Mouse (Mus musculus): Measurements from ENCODE around the gene Rapgef4.

The Rapgef4 gene

DNA sequence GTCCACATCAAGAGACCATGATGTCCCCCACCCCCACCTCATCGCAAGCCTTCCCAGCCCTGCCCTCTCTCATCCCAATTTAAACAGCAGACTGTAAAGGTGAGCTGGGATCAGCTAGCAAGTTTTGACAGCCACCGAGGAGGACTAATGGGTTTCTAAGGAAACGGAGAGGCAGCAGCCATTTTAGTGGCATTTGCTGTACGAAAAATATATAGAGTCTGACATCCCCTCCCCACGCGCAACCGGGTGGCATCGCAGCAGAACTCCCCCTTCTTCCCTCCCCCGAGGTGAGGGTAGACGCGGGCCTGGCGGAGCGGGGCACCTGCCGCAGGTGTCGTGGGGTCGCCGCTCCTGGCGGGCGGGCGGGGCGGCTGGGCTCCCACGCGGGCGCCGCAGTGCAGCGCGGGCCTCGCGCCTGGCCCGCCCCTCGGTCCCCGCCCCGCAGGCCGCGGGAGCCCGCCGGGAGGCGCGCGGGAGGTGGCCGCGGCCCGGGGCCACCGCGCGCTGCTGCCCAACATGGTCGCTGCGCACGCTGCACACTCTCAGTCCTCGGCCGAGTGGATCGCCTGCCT is at the start of gene Rapgef4:
Gene Rapgef4 (plus strand): TSS at position 470 of the 572 bp plus-strand sequence.
- no peak for DNase-seq (ENCODE audit: low read depth, low spot score)

DNA sequence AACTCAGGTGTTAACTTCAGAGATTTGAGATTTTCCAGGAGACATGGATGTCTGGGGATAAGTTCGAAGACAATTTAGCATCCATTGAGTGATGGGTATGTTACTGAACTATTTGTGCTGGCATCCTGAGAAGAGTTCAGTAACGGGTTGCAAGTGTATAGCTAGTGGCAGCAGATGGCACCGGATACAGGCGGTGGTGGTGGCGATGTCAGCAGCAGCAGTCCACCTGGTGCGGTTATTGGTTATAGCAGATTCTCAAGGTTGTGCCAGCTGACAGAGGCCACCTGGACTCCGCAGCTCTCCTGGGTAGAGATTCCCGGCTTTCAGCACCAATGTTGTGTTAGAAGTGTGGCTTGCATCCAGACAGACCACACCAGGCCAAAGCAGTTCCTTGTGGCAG is 47.0 kb upstream of the Rapgef4 start:
- no peak for DNase-seq (ENCODE audit: low read depth, low spot score)

DNA sequence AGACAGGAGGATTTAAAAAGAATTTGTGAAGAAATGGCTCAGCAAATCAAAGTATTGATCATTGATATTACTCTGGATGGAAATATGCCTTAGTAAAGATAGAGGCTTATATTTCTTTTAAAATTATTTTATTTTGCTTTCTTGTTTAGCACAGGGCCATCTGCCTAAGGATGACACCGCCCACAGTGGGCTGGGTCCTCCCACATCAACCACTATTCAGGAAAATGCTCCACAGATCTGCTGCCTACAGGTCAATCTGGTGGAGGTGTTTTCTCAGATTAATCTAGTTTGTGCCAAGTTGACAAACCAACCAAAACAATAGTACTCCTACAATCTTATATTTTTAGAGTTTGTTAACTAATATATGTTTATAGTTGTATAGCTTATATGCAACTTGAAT is 44.3 kb upstream of the Rapgef4 start:
- DNase-seq (ENCODE audit: low read depth, low spot score) = no peak

DNA sequence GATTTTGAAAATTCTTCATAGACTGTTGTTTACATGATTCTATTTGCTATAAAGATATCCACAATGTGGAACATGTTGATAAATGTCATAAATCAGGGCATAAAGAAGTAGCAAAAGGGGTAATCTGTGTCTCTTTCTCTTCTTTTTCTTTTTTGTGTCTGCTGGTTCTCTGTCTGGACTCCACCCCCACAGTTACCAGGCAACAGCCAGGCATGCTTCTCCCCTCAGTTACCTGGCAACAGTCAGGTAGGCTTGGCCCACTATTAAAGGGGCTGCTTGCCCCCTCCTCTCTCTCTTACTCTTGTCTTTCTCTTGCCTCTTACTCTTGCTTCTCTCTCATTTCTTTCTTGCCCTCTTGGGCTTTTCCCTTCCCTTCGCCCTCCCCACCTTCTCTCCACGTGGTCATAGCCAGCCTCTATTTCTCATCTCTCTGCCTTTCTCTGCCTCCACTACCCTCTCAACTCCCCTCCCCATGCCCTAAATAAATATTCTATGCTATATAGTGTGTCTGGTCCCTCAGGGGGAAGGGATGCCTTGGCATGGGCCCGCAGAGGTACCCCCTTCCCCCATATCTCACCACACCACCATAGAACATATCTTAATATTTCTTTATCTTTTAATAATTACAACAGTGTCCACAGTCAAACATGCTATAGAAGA is 43.3 kb upstream of the Rapgef4 start:
- DNase-seq (ENCODE audit: low read depth, low spot score) = no peak

DNA sequence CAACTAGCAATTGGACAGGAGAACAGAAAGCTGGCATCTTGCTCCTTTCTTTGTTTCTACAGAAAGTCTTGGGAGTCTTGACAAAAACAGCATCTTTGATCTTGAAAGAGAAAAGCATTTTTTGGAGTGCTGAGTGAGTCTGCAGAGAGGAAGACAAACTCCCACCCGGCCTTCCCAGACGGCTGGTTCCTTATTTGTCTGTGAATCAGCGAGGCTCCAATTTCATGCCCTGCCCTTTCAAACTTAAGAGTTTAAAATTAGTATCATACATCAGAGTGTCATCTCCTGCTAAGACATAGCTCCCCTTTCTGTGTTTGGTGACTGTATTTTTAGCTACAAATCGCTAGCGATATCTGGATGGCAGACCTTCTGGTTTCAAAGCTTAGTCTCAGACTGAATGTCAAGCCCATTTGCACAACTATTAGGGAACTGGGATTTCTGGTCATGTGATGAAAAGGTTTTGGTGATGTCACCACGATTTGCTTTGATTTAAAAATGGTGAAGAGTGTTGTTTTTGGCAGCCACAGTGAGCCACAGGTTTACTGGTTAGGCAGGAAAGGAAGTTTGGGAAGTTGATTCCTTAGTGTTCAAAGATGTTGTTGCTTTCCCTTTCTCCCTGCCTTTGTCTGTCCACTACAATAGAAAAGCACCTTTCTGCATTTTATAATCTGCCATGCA is 42.2 kb upstream of the Rapgef4 start:
- no peak for DNase-seq (ENCODE audit: low read depth, low spot score)

DNA sequence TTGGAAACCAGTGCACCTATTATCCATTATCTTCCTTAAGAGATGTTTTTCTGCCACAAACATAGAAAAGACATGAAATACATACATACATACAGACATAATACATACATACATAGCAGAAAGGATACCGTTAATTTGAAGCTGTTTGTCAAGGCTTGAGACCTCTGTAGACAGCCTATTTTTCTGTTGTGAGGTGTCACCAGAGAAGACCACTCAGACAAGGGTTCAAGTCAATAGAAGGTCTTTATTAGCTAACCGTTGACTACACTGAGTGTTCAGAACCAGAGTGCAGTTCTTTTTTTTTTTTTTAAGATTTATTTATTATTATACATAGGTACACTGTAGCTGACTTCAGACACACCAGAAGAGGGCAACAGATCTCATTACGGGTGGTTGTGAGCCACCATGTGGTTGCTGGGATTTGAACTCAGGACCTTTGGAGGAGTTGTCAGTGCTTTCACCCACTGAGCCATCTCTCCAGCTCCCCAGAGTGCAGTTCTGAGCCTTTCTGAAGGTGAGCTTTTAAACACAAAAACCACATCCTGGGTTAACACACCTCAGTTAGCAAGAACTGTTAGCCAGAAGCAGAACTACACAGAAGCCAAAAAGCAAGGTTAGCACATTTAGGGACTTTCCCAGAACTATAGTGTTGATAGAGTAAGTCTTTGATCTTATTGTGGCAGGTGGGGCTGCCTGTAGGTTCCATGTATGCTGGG is 39.9 kb upstream of the Rapgef4 start:
- peak; percentile 95 for DNase-seq (ENCODE audit: low read depth, low spot score)

DNA sequence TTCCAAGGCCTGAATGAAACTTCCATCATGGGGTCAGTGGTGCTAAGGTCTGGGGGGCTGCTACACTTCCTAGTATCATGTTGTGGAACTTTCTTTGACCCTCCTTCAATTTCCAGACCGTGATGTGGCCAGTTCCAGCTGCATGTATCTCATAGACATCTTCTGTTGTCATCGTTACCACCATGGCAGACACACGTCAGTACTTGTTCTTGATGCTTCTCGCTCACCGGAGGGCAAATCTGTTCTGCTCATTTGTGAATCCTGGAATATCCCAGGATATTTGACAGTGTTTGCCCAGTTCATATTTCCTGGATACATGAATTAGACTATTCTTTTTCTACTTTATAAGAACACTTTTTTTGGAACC is 39.3 kb upstream of the Rapgef4 start:
- DNase-seq (ENCODE audit: low read depth, low spot score) = no peak

DNA sequence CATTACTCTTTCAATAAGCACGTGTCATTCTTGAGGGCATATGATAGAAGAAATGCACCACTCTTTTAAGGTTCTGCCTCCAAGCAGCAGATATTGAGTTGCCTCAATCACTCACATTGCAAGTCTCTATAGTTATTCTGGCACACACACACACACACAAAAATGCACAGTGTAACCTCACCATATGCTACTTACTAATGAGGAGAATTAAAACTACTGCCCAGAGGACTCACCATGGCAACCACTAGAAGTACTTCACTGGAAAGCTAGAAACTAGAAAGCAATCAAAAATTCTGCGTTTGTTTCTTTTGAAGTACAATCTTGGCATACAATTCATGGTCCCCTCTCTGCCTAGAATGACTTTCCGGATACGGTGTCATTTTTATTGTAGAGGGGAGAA is 29.8 kb upstream of the Rapgef4 start:
- DNase-seq (ENCODE audit: low read depth, low spot score) = no peak

DNA sequence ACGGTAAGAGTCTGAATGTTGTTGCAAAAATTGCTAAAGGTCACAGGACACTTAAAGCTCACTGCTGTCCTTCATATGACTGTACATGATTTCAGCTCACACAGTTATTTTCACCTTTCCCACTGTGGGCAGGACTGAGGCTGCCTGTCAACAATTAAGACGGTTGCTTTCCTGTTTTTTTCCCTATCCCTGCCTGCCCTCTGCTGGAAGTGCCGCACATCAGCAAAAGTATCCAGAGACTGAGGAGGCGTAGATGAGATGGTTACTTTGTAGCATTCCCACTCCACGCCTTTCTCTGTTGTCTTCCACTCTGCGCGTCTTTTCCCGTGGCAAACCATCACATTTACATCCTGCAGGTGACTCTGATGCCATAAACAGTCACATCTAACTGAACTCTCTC is 25.4 kb upstream of the Rapgef4 start:
- DNase-seq (ENCODE audit: low read depth, low spot score) = peak; percentile 47

DNA sequence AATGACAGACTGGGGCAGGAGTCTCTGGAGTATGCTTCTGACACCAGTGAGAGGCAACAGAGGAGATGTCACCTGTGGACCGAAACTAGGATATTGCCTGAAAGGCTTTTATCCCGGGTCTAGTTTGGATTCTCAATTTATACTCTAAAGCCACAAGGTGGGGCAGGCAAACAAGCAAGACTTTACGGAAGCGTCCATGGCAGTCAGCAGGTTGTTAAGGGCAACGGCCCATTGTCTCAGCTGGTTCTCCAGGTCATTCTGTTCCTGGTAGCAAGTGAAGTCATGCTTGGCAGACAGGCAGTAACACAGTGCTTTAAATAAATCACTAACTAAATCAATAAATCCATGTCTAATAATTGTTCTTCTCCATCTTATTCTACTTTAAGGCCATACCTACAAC is 24.6 kb upstream of the Rapgef4 start:
- DNase-seq (ENCODE audit: low read depth, low spot score) = no peak

DNA sequence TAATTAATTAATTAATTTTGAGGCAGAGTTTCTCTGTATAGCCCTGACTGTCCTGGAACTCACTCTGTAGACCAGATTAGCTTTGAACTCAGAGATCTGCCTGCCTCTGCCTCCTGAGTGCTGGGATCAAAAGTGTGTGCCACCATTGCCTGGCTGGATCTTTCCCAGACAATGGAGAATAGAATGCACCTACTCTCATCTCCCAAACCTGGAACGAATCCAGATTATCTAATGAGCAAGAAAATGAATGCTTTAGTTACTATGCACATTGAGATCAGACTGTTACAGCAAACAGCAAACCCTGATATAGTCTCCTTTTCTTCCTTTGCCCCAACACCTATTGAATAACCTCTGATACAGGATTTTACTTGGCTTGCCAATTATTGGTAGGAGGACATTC is 23.1 kb upstream of the Rapgef4 start:
- DNase-seq (ENCODE audit: low read depth, low spot score) = no peak

DNA sequence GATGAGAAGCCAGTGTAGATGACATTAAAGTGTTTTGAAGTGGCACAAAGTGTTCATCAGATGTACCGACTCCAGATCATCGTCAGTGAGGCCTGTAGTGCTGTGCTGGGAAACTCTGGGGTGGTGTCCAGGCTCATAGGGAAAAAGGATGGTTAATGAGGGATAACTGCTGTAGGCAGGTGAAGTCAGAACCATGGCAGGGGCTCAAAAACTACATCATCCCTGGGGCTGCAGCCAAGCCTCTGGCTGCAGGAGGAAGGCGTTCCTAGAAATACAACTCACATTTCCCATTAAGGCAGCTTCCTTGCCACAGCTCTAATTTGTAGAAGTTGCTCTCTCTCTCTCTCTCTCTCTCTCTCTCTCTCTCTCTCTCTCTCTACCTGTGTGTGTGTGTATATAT is 22.6 kb upstream of the Rapgef4 start:
- no peak for DNase-seq (ENCODE audit: low read depth, low spot score)

DNA sequence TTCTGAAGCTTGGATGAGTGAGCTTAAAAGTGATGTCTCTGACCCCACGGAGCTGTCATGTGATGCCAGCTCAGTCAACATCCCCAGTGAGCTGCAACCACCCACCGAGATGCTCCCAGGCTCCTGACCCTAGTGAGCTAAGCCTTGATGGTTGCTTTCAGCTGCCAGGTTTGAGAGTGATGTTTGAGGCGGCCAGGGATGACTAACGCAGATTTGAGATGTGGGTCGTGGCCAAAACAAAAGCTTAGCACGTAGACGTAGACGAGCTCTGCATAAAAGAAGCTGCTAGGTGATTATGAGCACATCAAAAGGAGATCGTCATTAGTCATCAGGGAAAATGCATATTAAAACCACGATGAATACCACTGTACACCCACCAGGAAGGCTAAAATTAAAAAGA is 16.8 kb upstream of the Rapgef4 start:
- DNase-seq (ENCODE audit: low read depth, low spot score) = peak; percentile 32

DNA sequence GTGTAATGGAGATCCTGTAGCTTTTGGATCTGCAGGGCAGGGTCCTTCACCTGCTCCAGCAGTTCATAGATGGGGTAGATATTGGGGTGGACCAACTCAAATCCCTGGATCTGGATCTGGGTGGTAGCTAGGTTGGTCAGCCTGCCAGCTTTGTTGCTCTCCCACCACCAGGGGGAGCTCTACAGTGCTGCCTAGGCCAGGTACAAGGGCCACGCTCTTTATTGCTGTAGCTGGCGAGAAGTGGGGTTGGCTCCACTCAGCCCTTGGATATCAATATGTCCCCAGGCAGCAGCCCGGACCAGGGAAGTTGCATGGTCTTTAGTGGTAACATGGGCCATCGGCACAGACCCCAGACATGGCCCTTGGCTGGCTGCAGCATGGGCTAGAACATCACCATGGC is 15.6 kb upstream of the Rapgef4 start:
- peak; percentile 46 for DNase-seq (ENCODE audit: low read depth, low spot score)

DNA sequence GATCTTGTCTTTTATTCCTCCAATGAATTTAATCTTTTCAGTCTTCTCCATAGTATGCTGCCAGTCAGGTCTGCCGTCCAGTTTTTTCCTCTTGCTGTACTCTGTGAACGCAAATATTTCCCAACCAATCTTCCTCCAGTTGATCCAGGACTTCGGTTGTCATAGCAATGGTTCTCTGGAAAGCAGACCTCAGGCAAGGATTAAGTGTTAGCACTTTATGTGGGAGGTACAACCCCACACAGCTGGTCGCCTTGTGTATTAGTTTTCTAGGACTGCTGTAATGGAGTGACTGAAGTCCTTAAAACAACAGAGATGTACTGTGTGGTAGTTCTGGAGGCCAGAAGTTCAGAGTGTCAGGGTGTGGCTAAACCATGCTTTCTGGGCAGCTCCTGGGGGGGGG is 14.3 kb upstream of the Rapgef4 start:
- no peak for DNase-seq (ENCODE audit: low read depth, low spot score)

DNA sequence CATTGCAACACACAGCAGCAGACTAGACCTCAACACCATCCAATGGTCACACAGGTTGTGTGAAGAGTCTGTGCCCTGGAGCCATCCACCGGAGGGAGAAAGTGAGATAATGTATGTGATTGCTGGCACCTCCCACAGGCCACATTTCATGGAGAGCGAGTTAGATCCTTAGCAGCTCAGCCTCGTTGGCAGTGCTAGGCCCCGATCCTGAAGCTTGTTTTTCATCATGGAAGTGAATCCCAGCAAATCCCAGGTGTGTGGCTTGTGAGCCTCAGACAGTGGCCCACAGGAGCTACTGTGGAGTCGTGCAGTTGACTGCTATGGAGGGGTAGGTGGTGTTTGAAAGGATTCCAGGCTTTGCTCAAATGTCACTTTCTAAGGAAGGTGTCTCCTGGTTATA is 13.2 kb upstream of the Rapgef4 start:
- no peak for DNase-seq (ENCODE audit: low read depth, low spot score)

DNA sequence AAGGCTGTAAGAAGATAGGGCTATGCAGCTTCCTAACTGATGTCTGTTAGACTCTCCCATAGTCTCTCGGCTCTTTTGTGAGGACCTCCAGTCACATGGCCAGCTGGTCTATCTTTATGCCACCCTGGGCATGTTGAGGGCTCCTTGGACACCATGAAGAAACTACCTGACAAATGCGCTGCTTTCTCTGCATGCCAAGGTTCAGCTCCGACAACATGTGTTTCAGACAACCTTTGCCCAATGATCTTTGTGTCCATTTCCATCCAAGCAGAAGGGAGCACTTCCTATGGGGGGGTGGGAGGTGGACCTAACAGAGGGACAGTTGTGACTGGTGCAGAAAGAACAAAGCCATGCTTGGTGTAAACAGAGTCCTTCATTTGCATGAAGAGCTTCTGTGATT is 7.4 kb upstream of the Rapgef4 start:
- no peak for DNase-seq (ENCODE audit: low read depth, low spot score)

DNA sequence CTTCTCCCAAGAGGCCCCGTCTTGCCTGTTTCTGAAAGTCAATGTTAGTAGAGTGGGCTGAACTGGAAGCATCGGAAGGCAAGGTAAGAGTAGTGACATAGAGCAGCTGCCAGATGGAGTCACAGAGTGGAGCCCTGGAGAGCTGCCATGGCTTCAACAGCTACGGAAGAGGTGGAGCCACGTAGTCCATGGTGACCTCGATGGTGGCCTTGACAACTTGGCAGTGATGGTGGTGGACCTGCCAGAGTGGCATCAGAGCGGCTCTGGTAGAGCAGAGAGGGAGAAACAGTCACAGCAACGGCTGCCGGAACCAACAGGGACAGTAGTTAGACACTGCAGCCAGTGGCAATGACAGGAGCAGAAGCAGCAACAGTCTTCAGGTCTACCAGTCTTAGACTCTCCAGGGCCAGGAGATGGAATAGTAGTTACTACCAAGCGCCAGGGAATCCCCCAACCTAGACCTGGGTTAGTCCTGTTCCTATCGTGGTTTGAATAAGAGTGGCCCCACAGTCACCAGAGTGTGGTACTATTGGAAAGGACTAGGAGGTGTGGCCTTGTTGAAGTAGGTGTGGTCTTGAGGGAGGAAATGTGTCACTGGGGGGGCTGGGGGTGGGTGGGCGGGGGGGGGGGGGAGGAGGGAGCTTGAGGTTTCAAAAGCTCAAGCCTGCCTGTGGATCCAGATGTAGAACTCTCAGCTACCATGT is 6.7 kb upstream of the Rapgef4 start:
- DNase-seq (ENCODE audit: low read depth, low spot score) = no peak

DNA sequence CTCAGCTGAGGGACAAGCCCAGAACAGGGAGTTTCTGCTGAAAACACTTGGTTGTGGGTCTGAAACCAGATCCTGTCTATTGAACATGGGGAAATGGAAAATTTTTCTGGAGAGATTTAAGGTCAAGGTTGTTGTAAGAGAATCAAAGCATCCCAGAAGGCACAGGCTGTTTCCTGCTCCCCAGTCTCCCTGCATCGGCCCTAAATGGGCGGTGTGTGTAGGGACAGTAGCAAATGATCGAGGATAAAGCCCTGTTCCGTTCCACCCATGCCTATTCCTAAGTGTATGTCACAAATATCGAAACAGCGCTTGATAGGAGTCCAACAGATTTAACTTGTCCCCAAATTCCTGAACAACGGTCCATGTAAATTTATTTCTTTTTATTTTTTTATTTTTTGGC is 1.1 kb upstream of the Rapgef4 start:
- DNase-seq (ENCODE audit: low read depth, low spot score) = no peak

DNA sequence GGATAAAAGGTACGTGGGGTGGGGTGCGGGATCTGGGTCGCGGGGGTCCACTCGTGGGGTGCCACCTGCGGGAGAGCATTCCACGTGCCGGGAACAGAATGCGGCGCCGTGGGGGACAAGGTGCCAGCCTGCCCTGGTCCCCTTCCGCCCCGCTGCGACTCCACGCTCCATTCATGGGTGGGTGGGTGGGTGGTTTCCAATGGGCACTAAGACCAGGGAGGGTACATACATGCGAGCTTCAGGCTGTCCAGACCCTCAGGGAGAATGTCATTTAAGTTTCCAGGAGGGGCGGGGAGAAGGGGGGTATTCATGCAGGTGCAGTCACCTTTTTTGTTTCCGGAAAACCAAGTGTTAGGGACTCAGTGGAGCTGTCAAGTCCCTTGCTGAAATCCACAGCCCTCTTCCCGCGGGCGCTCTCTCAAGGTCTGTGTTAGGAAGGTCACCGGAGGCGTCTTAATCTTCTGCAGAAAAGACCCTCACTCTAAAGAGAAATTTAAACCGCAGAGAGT is 357 bp downstream of the Rapgef4 start:
- no peak for DNase-seq (ENCODE audit: low read depth, low spot score)

DNA sequence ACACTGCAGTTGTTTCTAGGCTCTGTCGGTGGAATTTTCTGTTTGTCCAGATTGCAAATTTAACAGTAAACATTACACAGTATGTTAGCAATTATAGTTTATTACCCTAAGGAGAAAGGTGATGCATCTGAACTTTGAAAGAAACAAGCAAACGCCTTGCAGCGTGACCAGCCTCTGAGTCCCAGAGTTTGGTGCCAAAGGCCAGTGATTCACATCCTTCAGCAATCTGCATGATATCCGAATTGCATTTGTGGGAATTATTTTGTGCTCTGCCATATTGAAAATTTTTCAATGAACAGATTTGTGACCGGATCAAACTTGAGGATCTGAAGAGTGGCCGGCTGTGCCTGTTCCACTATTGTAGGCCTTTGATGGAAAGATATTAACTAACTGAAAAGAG is 856 bp downstream of the Rapgef4 start:
- DNase-seq (ENCODE audit: low read depth, low spot score) = no peak

All from CD4-positive helper T cell, adult 2 months (primary cell).